Mouse (Mus musculus): ENCODE measurements around the gene Sdk2. TPM values are rescaled to one million over a fixed set of nuclear protein-coding genes. Genes with fewer than 3 reads are reported as not detected.

The Sdk2 gene
- total and polyA plus RNA-seq, 3 experiments, result 0.13 TPM; not detected in 2

DNA sequence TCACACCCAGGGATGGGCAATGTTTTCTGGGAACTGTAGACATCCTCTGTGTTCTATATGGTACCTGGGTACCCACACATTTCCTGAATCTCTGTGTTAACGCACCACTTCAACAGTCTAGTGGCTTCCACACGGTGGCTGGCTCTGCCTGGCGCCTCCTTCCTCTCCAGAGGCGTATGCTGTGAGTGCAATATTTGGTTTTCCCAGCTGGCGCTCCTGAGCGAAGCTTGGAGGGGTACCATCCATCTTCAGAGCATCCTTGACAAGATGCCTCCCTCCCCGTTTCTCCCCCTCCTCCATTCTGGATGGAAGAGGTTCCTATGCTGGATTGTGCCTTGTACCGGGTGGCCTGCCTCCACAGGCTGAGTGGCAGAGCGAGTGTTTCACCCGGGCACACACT is 246.8 kb downstream of the Sdk2 start:
- Histone ChIP-seq H3K79me2 (ENCODE audit: control insufficient read depth, insufficient read depth, low read length, poor library complexity) (no peaks in the 10 kb centered on the region), H3K4me3 (ENCODE audit: control insufficient read depth in 1 of 2, insufficient read depth in 1 of 2, low read depth in 2 of 2, low read length in 2 of 2) (no peak overlapping the region), H3K9me3 (replicated peaks; ENCODE audit: insufficient read depth, low read length) (no peaks in the 10 kb centered on the region), H3K9ac (ENCODE audit: control insufficient read depth, low read depth, low read length, poor library complexity, severe bottlenecking) (no peak overlapping the region), H3K4me1 (ENCODE audit: control insufficient read depth in 1 of 2, insufficient read depth in 2 of 2, low read length in 2 of 2) (no peaks in the 10 kb centered on the region), H3K36me3 (ENCODE audit: control insufficient read depth in 1 of 2, insufficient read depth in 2 of 2, low read length in 2 of 2) (no peaks in the 10 kb centered on the region), H3K27me3 (ENCODE audit: control insufficient read depth in 1 of 2, insufficient read depth in 2 of 2, low read length in 2 of 2) (no peaks in the 10 kb centered on the region; a peak in 1 of 4 replicates), H3K27ac (ENCODE audit: control insufficient read depth, low read depth, low read length) (no peak overlapping the region)
- no peak for DNase-seq (ENCODE audit: low read depth, low spot score)
- TF ChIP-seq E2F4 (IDR thresholded peaks at IDR 0.05; ENCODE audit: borderline replicate concordance, low read depth, low read length) (no peak), ETS1 (IDR thresholded peaks at IDR 0.05; ENCODE audit: low read depth, low read length) (no peak), EP300 (IDR thresholded peaks at IDR 0.05; ENCODE audit: low read depth in 1 of 2, low read length in 2 of 2) (no peak), KAT2A (conservative IDR thresholded peaks at IDR 0.05; ENCODE audit: low read depth, low read length) (no peak), ELF1 (IDR thresholded peaks at IDR 0.05; ENCODE audit: low read depth, low read length) (no peak), MYC (IDR thresholded peaks at IDR 0.05; ENCODE audit: low read depth, low read length) (no peak), TBP (IDR thresholded peaks at IDR 0.05; ENCODE audit: low read depth, low read length) (no peak), SMC3 (IDR thresholded peaks at IDR 0.05; ENCODE audit: low read depth, low read length) (no peak), USF1 (IDR thresholded peaks at IDR 0.05; ENCODE audit: low read depth, low read length) (no peak), ZMIZ1 (IDR thresholded peaks at IDR 0.05; ENCODE audit: low read depth, low read length) (no peak), MEF2A (IDR thresholded peaks at IDR 0.05; ENCODE audit: extremely low read depth, insufficient replicate concordance, low read depth, low read length, poor library complexity, severe bottlenecking) (no peak), NELFE (IDR thresholded peaks at IDR 0.05; ENCODE audit: low read depth, low read length) (no peak), TAL1 (IDR thresholded peaks at IDR 0.05; ENCODE audit: low read length) (no peak), ZC3H11A (IDR thresholded peaks at IDR 0.05; ENCODE audit: low read depth, low read length) (no peak)

DNA sequence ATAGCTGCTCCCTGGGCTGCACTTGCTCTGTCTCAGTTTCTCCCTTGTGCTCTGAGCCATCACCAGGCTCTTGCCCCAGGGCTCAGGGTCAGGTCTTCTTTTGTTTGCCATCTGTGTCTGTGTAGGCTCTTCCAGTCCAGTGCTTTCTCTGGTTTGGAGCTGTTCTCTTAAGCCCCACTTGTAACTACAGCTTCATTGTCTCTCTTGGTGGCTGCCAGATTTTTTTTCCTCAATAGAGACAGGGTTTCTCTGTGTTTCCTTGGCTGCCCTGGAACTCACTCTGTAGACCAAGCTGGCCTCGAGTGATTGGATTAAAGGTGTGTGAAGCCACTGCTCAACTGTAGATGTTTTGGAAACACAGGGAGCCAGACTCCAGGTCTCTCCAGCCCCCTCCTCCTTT is 247.8 kb downstream of the Sdk2 start:
- H3K27me3 ChIP-seq (ENCODE audit: control insufficient read depth in 1 of 2, insufficient read depth in 2 of 2, low read length in 2 of 2), result no peaks in the 10 kb centered on the region; a peak in 1 of 4 replicates
- H3K79me2 ChIP-seq (ENCODE audit: control insufficient read depth, insufficient read depth, low read length, poor library complexity), result no peaks in the 10 kb centered on the region
- no peaks in the 10 kb centered on the region for H3K9me3 ChIP-seq (replicated peaks; ENCODE audit: insufficient read depth, low read length)
- TF ChIP-seq SMC3 (IDR thresholded peaks at IDR 0.05; ENCODE audit: low read depth, low read length), result no peak
- no peak for TF ChIP-seq ETS1 (IDR thresholded peaks at IDR 0.05; ENCODE audit: low read depth, low read length)
- no peak for TF ChIP-seq UBTF (IDR thresholded peaks at IDR 0.05; ENCODE audit: borderline replicate concordance, insufficient read depth, low read depth, low read length)
- no peak for TF ChIP-seq ZKSCAN1 (IDR thresholded peaks at IDR 0.05; ENCODE audit: low read depth, low read length)
- no peak for TF ChIP-seq ZC3H11A (IDR thresholded peaks at IDR 0.05; ENCODE audit: low read depth, low read length)
- no peak for TF ChIP-seq POLR2A (IDR thresholded peaks at IDR 0.05; ENCODE audit: control insufficient read depth in 1 of 2, insufficient read depth in 1 of 2, low read depth in 1 of 2, low read length in 2 of 2, poor library complexity in 1 of 2)
- no peak for TF ChIP-seq MYC (IDR thresholded peaks at IDR 0.05; ENCODE audit: low read depth, low read length)
- no peak for TF ChIP-seq JUND (IDR thresholded peaks at IDR 0.05; ENCODE audit: low read depth, low read length)
- no peak for TF ChIP-seq RAD21 (IDR thresholded peaks at IDR 0.05; ENCODE audit: low read depth, low read length)
- no peak overlapping the region for H3K4me3 ChIP-seq (ENCODE audit: control insufficient read depth in 1 of 2, insufficient read depth in 1 of 2, low read depth in 2 of 2, low read length in 2 of 2)
- DNase-seq (ENCODE audit: low read depth, low spot score), result no peak
- H3K9ac ChIP-seq (ENCODE audit: control insufficient read depth, low read depth, low read length, poor library complexity, severe bottlenecking), result no peak overlapping the region
- H3K27ac ChIP-seq (ENCODE audit: control insufficient read depth, low read depth, low read length), result no peak overlapping the region
- no peaks in the 10 kb centered on the region for H3K36me3 ChIP-seq (ENCODE audit: control insufficient read depth in 1 of 2, insufficient read depth in 2 of 2, low read length in 2 of 2)
- no peaks in the 10 kb centered on the region for H3K4me1 ChIP-seq (ENCODE audit: control insufficient read depth in 1 of 2, insufficient read depth in 2 of 2, low read length in 2 of 2)
